Mouse (Mus musculus) embryonic facial prominence, embryonic 15.5 days (tissue): ENCODE data around the gene Tmem217. TPM values are rescaled to one million over a fixed set of nuclear protein-coding genes. Genes with fewer than 3 reads are reported as not detected.

Experiments
- ATAC-seq: fragments of 200-750 bp; cut with Nextera tagmentation; 2 replicates; pipeline ENCODE4 v1.8.0; 2017; ENCODE audit warnings: low read depth, moderate TSS enrichment; ENCODE audit not compliant: insufficient number of reproducible peaks, low FRiP score, low TSS enrichment
- H3K27ac ChIP-seq: fragments of 300-500 bp; sonication (generic); replicated peaks from 2 replicates; pipeline ENCODE4 v1.5.1; 2015; ENCODE audit warnings: mild to moderate bottlenecking, inconsistent platforms
- H3K27me3 ChIP-seq: fragments of 300-500 bp; sonication (generic); 2 replicates; pipeline ENCODE4 v1.6.1; 2015; ENCODE audit warnings: inconsistent platforms
- H3K36me3 ChIP-seq: fragments of 300-500 bp; sonication (generic); 2 replicates; pipeline ENCODE4 v1.6.1; 2015; ENCODE audit warnings: mild to moderate bottlenecking, inconsistent platforms
- H3K4me1 ChIP-seq: fragments of 300-500 bp; sonication (generic); 2 replicates; pipeline ENCODE4 v1.6.1; 2015; ENCODE audit warnings: inconsistent platforms
- H3K4me2 ChIP-seq: fragments of 300-500 bp; sonication (generic); replicated peaks from 2 replicates; pipeline ENCODE4 v1.6.1; 2015; ENCODE audit warnings: mild to moderate bottlenecking, inconsistent platforms
- H3K4me3 ChIP-seq: fragments of 300-500 bp; sonication (generic); replicated peaks from 2 replicates; pipeline ENCODE4 v1.5.1; 2015; ENCODE audit warnings: mild to moderate bottlenecking, inconsistent platforms
- H3K9ac ChIP-seq: fragments of 300-500 bp; sonication (generic); 2 replicates; pipeline ENCODE4 v1.6.1; 2015; ENCODE audit warnings: inconsistent platforms
- H3K9me3 ChIP-seq: fragments of 300-500 bp; sonication (generic); replicated peaks from 2 replicates; pipeline ENCODE4 v1.6.1; 2016; ENCODE audit warnings: inconsistent platforms
- WGBS: fragments of 180-500 bp; shearing (Covaris S2); methylation state at CpG from one replicate; pipeline ENCODE4 v1.1.7; 2015; 5-methylcytosine and 5-hydroxymethylcytosine counted together
- polyA plus RNA-seq: library from polyadenylated mRNA; unstranded; fragments of >200 nt; fragmentation: Nextera tagmentation; extraction: Ambion mirVana; gene quantifications from 2 replicates; pipeline ENCODE4 v1.2.1, GENCODE M21; 2015

Gene Tmem217
- polyA plus RNA-seq, result 0.95 and 1.6 TPM in 2 replicates

DNA sequence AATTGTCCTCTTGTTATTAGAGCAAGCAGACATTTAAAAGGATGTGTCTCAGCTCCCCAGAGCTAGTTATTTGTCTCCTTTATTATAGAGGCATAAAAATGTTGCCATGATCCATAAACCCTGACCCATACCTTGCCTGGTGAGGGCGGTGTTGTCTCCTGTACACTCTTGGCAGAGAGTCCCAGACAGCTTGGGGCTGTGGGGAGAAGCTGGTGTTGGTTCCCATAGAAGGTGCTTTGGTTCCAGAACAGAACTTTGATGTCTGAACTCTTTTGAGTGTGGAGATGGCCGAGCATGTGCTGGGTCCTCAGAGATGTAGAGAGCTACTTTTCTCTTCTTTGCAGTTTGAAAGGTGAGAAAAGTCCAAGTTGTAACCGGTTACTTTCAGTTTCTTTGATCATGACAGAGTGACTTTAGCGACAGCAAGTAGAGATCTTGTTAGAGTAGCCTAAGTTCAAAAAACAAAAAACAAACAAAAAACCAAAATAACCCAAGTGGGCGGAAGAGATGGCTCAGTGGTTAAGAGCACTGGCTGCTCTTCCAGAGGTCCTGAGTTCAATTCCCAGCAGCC is at the start of gene Tmem217:
Gene Tmem217, minus strand, starts transcription at position 224 of the 571 bp plus-strand sequence.
- Histone ChIP-seq H3K27ac (no peak within 1 kb of the TSS), H3K36me3 (no peaks in the 10 kb centered on the region), H3K4me2 (peak within 1 kb of the TSS; percentile 90; the same call in 1 of the 2 replicates), H3K4me1 (peaks cover 25% of the 10 kb centered on the region), H3K9ac (no peak within 1 kb of the TSS), H3K9me3 (no peaks in the 10 kb centered on the region), H3K27me3 (no peaks in the 10 kb centered on the region), H3K4me3 (no peak within 1 kb of the TSS)
- 90% methylated on average over 5 of the region's 5 CpGs for WGBS
- ATAC-seq, result no peak

DNA sequence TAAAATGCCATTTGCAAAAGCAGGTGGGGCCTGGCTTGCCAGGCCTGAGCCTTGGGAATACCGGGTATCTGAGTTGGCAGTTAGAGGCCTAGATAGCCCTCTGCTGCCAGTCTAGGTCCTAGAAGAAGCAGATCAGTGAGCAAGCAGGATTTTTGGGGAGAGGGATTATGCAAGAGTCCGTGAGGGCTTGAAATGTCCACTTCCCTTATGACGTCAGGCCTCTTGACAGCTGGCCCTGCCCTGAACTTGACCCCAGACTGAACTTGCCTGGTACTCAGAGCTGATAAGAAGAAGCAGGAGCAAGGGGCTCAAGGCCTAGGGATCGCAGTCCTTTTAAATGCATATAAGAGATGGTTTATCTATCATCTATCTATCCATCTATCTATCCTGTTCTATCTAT is 49.2 kb upstream of the Tmem217 start:
- 76% methylated on average over 4 of the region's 4 CpGs for WGBS
- no peaks in the 10 kb centered on the region for H3K27me3 ChIP-seq
- peaks cover 66% of the 10 kb centered on the region for H3K36me3 ChIP-seq
- no peak for ATAC-seq
- H3K9me3 ChIP-seq, result no peaks in the 10 kb centered on the region
- no peaks in the 10 kb centered on the region; the same call in 1 of the 2 replicates for H3K4me1 ChIP-seq
- no peak overlapping the region for H3K9ac ChIP-seq
- no peak overlapping the region for H3K4me2 ChIP-seq
- no peak overlapping the region for H3K27ac ChIP-seq
- no peak overlapping the region for H3K4me3 ChIP-seq

DNA sequence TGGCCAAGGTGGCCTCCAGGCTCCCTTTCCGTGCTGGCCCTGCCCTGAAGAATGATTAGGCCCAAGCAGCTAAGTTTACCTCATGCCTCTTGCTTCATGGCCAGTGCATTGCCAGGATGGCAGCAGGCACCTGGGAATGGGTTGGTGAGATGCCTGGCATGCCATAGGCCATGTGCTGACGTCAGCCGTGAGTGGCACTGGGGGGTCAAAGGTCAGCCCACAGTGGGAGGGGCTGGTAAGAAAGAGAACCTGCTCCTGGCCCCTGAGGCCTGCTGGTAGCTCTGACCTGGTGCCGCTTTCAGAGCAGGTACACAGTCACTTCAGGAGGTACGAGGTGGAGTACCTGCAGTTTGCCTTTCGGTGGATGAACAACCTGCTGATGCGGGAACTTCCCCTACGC is 47.4 kb upstream of the Tmem217 start:
- peaks cover 72% of the 10 kb centered on the region for H3K36me3 ChIP-seq

DNA sequence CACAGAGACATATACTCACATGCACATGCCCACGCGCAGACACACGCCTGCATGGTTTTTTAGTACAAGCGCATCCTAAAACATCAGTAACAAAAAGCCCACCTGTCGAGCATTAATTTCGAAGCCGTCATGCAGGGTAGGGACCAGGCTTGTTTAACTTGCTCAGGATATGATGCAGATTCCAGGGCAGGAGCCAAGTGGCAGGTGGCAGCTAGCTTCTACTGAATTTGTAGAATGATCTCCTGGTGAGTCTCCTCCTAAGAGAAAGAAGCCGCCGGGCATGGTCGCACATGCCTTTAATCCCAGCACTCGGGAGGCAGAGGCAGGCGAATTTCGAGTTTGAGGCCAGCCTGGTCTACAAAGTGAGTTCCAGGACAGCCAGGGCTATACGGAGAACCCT is 46.9 kb upstream of the Tmem217 start:
- no peaks in the 10 kb centered on the region for H3K9me3 ChIP-seq
- peaks cover 76% of the 10 kb centered on the region for H3K36me3 ChIP-seq
- H3K9ac ChIP-seq, result no peak overlapping the region
- ATAC-seq, result no peak
- WGBS, result 89% methylated on average over 14 of the region's 14 CpGs
- no peak overlapping the region for H3K4me3 ChIP-seq
- H3K4me2 ChIP-seq, result no peak overlapping the region
- no peaks in the 10 kb centered on the region for H3K27me3 ChIP-seq
- H3K4me1 ChIP-seq, result no peaks in the 10 kb centered on the region; the same call in 1 of the 2 replicates
- H3K27ac ChIP-seq, result no peak overlapping the region

More for the DNA sequence above, 47.4 kb upstream of the Tmem217 start:
- 85% methylated on average over 8 of the region's 8 CpGs for WGBS
- ATAC-seq, result no peak
- no peaks in the 10 kb centered on the region for H3K27me3 ChIP-seq
- no peak overlapping the region for H3K27ac ChIP-seq
- no peak overlapping the region for H3K4me3 ChIP-seq
- H3K9ac ChIP-seq, result no peak overlapping the region
- H3K9me3 ChIP-seq, result no peaks in the 10 kb centered on the region
- no peaks in the 10 kb centered on the region; the same call in 1 of the 2 replicates for H3K4me1 ChIP-seq
- H3K4me2 ChIP-seq, result no peak overlapping the region

DNA sequence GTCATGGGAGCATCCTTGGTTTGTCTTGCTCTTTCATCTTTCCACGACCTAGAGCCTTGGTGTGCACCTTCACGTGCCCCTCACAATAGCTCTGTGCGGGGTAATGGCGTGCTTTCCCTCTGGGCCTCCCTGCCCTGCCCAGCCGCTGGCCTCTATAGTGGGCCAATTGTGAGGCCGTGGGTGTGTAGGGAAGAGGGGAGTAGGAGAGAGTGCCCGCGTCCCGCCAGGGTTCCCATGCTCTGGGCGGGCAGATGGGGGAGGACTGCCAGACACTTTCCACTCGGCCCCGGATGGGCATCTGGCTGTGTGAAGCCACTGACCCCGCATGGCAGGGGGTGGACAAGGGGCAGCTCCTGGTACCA is 44.6 kb upstream of the Tmem217 start:
- H3K9me3 ChIP-seq, result no peaks in the 10 kb centered on the region
- no peaks in the 10 kb centered on the region for H3K4me1 ChIP-seq
- 90% methylated on average over 13 of the region's 13 CpGs for WGBS
- H3K27ac ChIP-seq, result no peak overlapping the region
- peaks cover 66% of the 10 kb centered on the region for H3K36me3 ChIP-seq
- no peak overlapping the region for H3K9ac ChIP-seq
- no peak for ATAC-seq
- no peak overlapping the region for H3K4me3 ChIP-seq
- H3K4me2 ChIP-seq, result no peak overlapping the region
- no peaks in the 10 kb centered on the region for H3K27me3 ChIP-seq

DNA sequence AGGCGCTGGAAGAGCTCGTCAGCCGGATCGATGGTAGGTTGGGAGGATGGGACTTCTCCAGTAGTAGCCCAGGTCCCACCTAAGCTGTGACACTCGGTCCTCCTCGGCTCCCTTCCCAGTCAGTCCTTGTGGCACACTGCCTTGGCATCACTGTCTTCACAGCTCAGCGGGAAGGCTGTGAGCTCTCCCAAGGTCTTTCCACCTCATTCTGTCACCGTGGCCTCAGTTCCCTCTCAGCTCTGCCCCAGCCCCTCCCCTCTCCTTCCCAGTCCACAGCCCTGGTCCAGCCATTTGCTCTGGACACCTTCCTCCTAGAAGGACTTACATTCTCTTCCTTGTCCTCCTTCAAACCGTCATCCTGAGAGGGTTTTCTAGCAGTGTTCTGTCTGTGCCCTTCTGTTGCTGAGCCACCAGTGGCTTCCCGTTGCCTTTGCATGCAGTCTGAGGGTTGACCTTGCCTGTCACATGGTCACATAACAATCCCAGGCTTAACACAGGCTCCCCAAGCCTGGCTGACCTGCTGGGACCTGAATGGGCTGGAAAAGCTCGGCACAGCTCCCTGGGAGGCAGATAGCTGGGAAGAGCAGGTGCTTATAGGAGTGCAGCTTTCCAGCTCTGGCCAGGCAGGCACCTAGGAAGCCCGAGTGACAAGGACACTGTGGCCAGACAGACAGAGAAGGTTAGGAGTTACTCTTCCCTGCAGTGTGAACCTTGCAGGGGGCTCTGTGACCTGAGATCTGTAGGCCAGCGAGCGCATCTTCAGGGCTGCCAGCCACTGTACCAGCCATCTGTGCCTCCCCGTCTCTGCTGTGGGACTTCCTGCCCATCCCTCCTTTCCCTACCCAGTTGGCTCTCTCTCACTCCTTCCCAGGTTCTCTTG is 43.9 kb upstream of the Tmem217 start:
- WGBS, result 86% methylated on average over 15 of the region's 15 CpGs
- Histone ChIP-seq H3K4me2 (no peak overlapping the region), H3K4me1 (no peaks in the 10 kb centered on the region), H3K27ac (no peak overlapping the region), H3K9ac (no peak overlapping the region), H3K36me3 (peaks cover 65% of the 10 kb centered on the region), H3K4me3 (no peak overlapping the region), H3K27me3 (no peaks in the 10 kb centered on the region), H3K9me3 (no peaks in the 10 kb centered on the region)
- no peak for ATAC-seq

DNA sequence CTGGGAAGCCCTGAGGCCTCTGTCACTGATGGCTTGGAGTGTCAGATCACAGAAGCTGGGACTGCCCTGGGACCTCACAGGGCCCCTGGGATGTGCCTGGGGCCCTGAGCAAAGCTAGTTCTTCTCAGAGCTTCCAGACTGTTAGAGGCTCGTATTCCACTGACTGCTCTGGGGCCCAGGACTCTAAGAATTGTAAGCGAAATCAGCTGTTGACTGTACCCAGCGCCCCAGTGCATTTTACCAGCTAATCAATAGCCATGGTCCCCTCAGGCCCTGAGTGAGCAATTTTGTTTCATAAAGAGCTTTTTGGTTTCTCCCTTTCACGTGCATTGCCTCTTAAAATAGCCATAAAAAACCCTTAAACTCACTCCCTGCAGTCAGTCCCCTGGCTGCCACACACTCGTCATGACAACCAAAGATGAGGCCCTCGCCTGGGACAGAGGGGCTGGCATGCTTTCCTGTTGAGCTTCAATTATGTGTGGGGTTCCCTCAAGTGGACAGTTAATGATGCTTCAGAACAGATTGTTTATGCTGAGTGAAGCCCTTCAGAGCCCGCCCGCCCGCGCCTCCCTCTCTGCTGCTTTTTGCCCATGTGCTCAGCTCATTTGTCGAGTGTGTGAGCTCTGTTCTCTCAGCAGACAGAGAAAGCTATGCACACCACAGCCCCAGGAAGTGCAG is 37.2 kb upstream of the Tmem217 start:
- peak; percentile 70; the same call in 1 of the 2 replicates for ATAC-seq
- no peak overlapping the region for H3K4me3 ChIP-seq

DNA sequence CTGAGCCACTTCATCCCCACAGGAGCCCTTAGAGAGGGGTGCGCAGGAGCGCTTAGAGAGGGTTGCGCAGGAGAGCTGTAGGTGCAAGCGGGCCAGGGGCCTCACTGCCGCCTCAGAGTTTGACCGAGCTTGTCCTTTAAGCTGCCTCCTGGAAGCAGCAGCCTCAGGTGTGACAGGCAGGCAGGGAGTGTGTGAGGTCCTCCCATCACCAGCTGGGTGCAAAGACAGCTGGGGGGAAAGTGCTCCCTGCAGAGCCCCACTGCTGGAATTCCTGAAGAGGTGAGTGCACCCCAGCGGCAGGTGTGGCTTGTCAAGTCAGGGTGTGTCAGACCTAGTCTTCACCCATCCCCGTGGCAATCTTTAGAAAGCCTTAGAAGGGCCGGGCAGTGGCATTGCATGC is 34.7 kb upstream of the Tmem217 start:
- 75% methylated on average over 9 of the region's 9 CpGs for WGBS
- H3K4me1 ChIP-seq, result peaks cover 21% of the 10 kb centered on the region
- no peaks in the 10 kb centered on the region for H3K36me3 ChIP-seq
- H3K27me3 ChIP-seq, result no peaks in the 10 kb centered on the region
- H3K4me2 ChIP-seq, result no peak overlapping the region
- no peak overlapping the region for H3K4me3 ChIP-seq
- H3K9ac ChIP-seq, result no peak overlapping the region
- H3K27ac ChIP-seq, result no peak overlapping the region
- no peak for ATAC-seq
- H3K9me3 ChIP-seq, result no peaks in the 10 kb centered on the region

More for the DNA sequence above, 37.2 kb upstream of the Tmem217 start:
- peak overlapping the region; percentile 22; the same call in 1 of the 2 replicates for H3K27ac ChIP-seq
- H3K27me3 ChIP-seq, result no peaks in the 10 kb centered on the region
- peaks cover 10% of the 10 kb centered on the region; the same call in 1 of the 2 replicates for H3K36me3 ChIP-seq
- no peak overlapping the region for H3K4me2 ChIP-seq
- peaks cover 18% of the 10 kb centered on the region for H3K4me1 ChIP-seq
- no peaks in the 10 kb centered on the region for H3K9me3 ChIP-seq
- 46% methylated on average over 11 of the region's 11 CpGs for WGBS
- H3K9ac ChIP-seq, result no peak overlapping the region

DNA sequence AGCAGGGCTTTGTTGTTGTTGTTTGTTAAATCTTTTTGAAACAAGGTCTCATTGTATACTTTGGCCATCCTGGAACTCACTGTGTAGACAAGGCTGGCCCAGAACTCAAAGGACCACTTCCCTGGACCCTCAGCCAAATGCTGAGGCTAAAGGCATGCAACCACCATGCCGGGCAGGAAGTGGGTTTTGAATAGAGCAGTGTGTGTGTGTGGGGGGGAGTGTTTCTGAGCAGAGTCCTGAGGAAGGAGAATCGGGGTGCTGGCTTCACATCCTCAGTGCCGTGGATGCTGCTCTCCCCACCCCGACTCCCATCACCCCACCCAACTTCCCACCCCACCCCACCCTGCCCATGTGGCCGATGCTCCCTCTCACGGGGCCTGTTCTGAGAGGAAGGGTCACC is 33.3 kb upstream of the Tmem217 start:
- Histone ChIP-seq H3K27ac (no peak overlapping the region), H3K36me3 (peaks cover 6% of the 10 kb centered on the region; the same call in 1 of the 2 replicates), H3K27me3 (no peaks in the 10 kb centered on the region), H3K4me3 (no peak overlapping the region), H3K4me2 (no peak overlapping the region), H3K9ac (no peak overlapping the region), H3K4me1 (peaks cover 21% of the 10 kb centered on the region), H3K9me3 (no peaks in the 10 kb centered on the region)
- 78% methylated on average over 6 of the region's 6 CpGs for WGBS
- no peak for ATAC-seq

DNA sequence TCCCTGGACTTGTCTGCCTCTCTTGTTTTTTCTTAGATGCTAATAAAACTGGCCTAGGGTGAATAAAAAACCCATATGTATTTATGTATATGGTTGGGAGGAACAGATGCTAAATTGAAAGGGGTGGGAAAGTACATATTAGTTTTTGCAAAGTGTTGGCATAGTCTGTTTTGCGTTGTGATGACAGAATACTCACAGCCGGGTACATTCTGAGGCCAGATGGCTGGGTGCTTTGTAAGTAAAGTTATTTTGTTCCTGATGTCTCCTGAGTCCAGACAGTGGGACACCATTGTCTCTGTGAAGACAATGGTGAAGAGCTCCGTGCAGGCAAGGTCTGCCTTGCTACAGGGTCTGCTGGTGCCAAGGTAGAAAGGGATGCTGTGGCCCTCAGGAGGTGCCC is 32.6 kb upstream of the Tmem217 start:
- H3K9ac ChIP-seq, result no peak overlapping the region
- no peak for ATAC-seq
- H3K4me3 ChIP-seq, result no peak overlapping the region
- H3K27me3 ChIP-seq, result no peaks in the 10 kb centered on the region
- 54% methylated on average over 3 of the region's 3 CpGs for WGBS
- no peaks in the 10 kb centered on the region for H3K9me3 ChIP-seq
- no peak overlapping the region for H3K27ac ChIP-seq
- peaks cover 19% of the 10 kb centered on the region for H3K4me1 ChIP-seq
- peaks cover 10% of the 10 kb centered on the region; the same call in 1 of the 2 replicates for H3K36me3 ChIP-seq
- H3K4me2 ChIP-seq, result no peak overlapping the region

DNA sequence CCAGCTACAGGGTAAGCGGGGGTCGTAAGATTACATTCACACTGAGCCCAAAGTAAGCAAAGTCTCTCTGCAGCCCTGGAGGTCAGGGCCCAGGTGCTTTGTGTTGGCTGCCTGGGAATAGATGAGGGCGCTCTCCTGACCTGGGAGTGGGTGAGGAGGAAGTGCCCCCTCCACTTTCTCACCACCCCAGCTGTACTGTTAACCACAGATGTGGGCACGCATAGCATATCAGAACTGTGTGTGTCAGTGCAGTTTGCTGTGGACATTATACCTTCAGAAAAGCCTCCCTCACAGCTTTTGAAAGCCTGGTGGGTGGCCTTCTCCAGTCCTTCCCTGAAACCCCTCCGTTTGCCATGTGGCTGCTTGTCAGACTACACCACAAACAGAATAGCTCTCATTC is 32.1 kb upstream of the Tmem217 start:
- H3K27me3 ChIP-seq, result no peaks in the 10 kb centered on the region
- H3K9me3 ChIP-seq, result no peaks in the 10 kb centered on the region
- ATAC-seq, result no peak
- H3K4me3 ChIP-seq, result no peak overlapping the region
- WGBS, result 60% methylated on average over 5 of the region's 5 CpGs
- H3K9ac ChIP-seq, result no peak overlapping the region
- H3K36me3 ChIP-seq, result peaks cover 12% of the 10 kb centered on the region; the same call in 1 of the 2 replicates
- H3K27ac ChIP-seq, result no peak overlapping the region
- H3K4me1 ChIP-seq, result peaks cover 14% of the 10 kb centered on the region
- no peak overlapping the region for H3K4me2 ChIP-seq
